Mouse (Mus musculus): ENCODE measurements around the gene Lrrc10.
A peak's percentile ranks its signal among the peaks of the same experiment; 100 is the strongest.
"Not testable (repeated sequence)": the region's sequence is repeated elsewhere in the genome, so short reads cannot be mapped to it uniquely, and the experiment has no call there.

The Lrrc10 gene

DNA sequence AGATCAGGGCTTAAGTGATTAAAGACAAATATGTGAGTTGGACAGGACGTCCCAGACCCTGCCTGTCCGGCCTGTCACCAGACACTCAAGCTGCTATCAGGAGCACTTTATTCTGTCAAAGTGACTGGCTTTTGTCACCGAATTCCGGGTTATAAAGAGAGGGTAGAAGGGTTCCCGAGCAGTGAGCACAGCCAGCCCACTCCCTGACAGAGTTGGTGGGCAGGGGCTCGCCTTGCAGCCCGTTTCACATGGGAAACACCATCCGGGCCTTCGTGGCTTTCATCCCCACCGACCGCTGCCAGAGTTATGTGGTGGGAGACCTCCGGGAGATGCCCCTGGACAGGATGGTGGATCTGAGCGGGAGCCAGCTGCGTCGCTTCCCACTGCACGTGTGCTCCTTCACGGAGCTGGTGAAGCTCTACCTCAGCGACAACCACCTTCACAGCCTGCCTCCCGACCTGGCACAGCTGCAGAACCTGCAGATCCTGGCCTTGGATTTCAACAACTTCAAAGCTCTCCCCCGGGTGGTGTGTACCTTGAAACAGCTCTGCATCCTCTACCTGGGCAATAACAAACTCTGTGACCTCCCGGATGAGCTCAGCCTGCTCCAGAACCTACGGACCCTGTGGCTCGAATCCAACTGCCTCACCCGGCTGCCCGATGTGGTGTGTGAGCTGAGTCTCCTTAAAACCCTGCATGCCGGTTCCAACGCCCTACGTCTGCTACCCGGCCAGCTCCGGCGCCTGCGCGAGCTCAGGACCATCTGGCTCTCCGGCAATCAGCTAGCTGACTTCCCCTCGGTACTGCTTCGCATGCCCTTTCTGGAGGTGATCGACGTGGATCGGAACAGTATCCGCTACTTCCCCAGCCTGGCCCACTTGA, at the start of gene Lrrc10:
Gene Lrrc10 (plus strand): TSS at position 167 of the 882 bp plus-strand sequence.
- no peak for DNase-seq (ENCODE audit: low spot score in 2 of 2)

DNA sequence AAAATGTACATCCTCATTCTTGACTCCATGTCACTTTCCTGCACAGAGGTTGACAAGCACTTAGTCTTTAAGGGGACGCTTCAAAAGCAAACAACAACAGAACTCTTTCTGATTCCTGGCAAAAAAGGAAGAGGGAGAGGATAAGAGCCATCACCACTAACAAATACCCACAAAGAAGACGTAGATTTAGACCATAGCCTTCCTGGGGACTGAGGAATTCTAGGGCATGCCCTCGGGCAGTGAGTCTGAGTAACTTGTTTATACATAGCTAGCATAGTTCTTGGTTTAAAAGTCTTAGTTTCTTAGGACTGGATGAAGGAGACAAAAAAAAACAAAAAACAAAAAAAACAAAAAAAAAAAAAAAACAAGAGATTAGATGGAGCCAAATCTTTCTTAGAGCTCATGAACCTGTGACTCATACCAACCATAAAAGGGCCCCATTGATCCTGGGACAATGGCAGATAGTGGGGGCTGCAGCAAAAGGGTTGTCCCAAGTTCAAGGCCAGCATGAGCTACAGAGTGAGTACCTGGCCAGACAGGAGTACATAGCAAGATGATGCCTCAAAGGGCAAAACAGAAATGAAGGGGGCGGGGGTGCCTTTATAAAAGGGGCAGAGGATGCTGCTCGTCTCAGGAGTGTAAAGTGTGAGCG, 49.4 kb upstream of the Lrrc10 start:
- DNase-seq (ENCODE audit: low spot score in 2 of 2): no peak

DNA sequence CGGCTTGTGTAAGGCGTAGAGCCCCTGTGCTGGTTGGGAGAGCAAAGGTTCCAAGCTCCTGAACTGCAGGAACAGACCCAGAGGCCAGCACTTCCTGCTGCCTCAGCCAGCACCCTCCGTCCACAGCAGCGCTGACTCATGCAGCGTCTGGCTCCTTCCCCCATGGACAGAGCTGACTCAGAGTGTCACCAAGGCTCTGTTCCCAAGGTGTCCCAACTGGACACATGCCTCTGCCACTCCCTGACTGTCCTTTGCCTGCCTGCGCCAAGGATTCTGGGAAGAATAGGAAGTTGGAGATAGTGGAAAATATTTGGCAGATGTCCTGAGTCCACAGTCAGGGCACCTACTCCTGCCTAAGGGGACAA, 48.9 kb upstream of the Lrrc10 start:
- DNase-seq (ENCODE audit: low spot score in 2 of 2): peak; percentile 47 to 72

DNA sequence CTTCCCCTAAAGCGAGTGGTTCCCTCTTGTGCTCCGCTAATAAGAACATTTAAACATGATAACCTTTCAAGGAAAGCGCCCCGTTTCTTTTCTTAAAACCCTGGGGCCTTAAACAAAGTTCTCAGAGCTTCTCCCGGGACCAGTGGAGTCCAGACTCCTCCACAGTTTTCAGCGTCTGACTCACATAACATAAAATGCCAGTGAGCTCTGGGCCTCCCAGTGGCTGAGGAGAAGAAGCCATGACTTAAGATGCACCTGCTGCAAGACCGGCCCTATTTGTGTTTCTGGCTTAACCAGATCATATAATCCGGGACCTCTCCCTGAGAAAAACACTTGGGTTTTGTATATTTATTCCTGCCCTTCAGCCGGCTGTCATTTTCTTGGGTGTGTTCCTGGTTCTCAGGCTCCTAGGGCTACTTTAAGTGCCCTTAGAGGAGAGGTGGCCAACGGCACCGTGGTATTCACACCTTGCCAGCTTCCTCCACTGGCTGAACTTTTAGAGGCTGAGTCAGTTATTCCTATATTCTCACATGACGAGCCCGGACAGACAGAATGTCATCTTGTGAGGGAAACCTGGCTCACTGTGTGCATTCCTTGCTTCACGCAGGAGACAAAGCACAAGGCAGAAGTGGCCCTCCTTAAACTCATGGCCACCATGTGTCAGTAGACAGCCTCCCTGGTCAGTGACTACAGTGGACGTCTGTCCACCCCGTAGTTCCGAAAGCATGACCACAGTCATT, 46.3 kb upstream of the Lrrc10 start:
- DNase-seq (ENCODE audit: low spot score in 2 of 2): no peak

DNA sequence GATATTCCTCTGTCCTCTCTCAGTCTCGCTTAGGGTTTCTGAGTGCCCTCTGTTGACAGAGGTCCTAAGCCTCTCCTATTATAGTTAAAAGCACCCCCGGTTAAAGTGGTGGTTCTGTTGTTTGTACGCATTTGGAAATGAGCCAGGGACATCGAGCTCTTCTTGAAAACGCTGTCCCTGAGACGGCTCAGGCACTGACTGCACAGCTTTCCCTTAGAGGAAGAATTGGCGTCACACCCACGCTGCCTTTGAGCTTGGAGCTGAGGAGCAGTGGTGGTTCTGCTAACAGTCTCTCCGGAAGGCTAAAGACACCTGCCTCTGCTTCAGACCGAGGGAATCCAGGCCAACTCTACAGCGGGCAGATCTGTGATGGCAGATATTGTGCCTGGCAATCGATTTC, 44.2 kb upstream of the Lrrc10 start:
- no peak for DNase-seq (ENCODE audit: low spot score in 2 of 2)

DNA sequence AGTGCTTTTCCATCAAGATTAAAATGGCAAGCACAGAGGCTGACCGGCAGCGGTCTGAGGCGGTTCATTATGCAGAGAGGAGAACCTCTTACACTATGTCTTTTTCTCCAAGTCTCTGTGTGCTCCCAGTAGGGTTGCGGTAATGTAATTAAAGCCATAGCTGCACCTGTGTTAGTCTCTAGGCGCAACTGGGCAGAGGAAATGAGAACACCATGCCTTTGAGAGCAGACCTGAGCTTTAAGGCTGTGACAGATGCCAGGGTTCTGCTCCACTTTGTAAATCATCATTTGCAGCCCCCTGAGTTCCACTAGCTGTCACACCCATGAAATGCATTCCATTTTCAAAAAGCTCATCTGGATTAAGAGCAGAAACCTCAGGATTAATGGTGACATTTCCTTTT, 40.4 kb upstream of the Lrrc10 start:
- no peak for DNase-seq (ENCODE audit: low spot score in 2 of 2)

DNA sequence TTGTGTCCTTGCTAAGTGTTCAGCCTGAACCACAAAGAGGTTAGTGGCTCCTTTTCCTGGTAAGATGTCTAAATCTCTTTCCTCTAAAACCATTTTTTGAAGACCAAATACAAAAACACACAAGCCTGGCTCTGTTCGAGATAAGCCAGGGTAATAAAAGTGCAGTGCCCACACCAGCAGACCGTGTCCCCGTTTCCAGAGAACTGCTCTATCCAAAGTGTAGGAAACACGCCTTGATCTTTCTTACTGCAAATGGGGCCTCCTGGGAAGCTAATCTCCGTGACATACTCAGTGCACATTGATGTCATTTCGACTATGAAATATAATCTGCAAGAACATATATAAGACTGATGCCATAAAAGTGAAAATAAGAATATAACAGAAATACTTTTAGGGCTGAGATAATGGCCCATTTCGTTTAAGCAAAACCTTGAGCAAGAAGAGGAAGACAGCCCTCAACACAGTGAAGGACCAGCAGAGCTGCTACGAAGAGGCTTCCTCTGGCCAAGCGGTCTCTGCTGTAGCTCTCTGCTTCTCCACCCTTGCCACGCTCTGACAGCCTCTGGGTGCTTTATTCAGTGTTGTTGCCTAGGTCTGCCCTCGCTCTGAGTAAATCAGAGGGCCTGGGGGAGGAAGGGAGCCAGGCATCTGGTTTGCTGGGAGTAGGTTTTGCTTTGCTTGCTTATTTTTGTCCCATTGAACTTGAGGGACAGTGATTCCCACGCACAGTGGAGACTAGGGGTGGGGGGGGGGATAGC, 39.3 kb upstream of the Lrrc10 start:
- DNase-seq (ENCODE audit: low spot score in 2 of 2): no peak

DNA sequence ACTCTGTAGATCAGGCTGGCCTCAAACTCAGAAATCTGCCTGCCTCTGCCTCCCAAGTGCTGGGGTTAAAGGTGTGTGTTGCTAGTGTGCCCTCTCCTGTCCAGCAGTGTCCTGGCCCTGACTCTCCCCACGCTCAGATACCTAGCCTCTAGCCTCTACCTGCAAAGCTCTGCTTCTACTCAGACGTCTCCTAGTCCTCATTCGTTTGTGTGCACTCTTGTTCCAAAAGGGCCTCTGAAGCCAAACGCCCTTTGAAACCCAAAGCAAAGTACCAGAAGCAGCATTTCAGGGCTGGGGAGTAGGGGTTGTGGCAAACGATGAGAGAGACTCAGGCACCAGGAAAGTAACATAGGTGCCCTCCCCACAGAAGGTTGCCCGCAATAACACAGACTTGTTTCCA, 35.5 kb upstream of the Lrrc10 start:
- DNase-seq (ENCODE audit: low spot score in 2 of 2): no peak

DNA sequence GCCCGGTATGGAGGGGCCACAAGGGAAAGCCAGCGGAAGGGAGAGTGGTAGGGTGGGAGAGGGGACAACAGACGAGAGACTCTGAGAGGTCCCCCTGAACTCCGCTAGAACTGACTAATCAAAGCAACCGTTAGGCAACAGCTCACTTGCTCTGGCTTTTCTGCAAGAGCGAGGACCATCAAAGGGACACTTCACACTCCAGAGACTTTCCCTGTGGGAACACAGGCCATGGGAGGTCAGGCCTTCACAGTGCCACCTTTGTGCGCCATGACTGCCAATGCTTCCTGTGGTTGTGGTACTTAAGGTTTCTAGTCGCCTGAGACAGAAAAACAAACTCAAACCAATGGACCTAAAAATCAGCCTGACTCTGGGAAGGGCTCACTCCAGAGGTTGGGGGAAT, 34.1 kb upstream of the Lrrc10 start:
- DNase-seq (ENCODE audit: low spot score in 2 of 2): no peak

DNA sequence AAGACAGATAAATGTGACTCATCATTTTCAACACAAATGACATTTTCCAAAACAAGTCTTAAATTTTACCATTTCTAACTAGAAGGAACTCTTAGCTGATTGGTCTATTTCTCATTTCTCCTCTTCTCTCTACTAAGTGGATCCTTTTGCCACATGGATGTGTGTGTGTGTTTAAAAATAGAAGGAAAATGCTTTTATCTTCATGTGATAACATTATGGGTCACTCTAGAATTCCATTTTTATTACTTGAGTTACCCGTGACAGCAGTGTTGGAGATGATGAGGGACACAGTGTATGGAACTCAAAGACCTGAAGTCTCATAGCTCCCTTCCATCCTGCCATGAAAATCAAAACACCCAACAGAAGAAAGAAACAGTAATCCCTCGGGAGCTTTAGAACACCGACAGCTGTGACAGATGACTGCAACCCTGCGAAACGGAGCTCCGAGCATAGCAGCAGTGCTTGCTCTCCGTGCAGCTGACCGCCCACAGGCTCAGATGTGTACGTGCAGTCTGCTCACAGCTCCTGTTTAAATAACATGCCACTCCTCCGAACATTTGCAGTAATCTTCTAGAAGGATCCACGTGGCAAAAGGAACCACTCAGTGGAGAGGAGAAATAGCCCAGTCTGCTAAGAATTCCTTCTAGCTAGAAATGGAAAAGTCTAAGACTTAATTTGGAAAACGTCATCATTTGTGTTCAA, 31.3 kb upstream of the Lrrc10 start:
- no peak for DNase-seq (ENCODE audit: low spot score in 2 of 2)

DNA sequence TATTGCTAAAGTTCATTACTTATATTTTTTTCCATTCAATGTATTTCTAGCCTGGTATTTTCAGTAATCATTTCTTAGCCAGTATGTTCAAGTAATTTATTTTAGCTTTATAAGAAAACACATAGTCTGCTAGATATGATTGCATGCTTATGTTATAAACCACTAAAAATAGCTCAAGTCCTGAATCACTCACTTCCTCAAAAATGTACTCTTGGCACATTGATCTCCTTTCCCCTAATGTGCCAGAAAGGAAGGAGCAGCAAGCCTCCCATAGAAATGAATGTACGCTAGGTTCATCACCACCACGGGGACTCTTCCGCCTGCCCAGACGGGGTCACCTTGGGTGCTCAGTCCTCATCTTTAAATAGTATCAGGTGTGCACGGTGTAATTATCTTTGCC, 30.6 kb upstream of the Lrrc10 start:
- DNase-seq (ENCODE audit: low spot score in 2 of 2): no peak

DNA sequence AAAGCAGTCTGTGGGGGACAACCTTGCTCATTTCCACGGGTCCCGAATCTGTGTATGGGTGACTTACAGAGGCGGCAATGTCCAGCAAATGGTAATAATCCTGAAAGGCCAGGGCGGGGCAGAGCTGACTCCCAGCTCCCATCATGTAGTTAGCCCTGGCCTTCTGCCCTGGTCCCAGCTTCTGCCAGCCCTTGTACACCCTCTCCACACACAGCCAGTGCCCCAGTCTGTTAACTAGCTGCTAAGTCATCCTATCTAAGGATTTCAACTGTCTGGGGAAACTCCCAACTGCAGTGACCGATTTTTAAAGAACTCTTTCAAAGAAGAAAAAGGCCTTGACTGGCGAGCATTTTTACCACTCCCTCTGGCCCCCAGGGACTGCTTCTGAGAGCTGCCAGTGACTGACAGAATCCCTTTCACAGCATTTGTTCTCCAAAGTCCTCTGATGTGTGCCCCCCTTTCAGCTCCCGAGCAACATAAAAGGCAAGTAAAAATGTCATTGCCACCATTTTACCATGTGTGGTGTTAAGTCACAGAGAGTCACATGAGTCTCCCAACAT, 26.8 kb upstream of the Lrrc10 start:
- DNase-seq (ENCODE audit: low spot score in 2 of 2): no peak

DNA sequence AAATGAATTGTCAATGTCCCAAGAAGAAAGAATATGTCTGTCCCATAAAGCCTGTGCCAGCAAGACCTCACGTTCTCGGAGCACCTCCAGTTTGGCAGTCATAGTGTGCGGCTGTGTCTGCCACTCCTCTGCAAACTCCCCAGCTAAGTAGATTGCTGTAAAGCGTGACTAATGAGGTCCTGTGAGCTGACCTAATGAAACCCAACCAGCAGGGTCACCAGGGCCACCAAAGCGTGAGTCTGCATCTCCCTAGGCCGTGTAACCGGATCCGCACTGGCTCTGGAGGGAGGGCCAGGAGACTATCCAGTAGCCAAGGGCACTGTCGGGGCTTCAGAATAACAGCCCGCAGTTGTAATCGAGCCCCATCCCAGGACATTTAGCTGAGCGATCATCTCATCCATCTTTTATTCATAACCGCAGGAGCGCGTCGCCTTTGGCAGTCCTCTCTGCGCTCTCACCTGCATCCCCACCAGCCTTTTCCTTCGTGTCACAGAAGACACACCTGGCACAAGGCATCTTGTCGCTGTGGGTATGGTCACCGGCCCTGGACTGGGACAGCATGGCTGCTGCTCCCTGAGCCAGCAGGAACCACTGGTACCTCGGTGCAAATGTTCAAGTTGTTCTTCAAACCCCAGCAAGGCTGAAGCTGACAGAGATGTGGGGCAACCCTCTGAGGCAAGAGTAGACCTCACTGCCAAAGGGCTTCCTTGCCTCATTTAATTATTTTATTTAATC, 24.0 kb upstream of the Lrrc10 start:
- DNase-seq (ENCODE audit: low spot score in 2 of 2): peak; percentile 8 to 33

DNA sequence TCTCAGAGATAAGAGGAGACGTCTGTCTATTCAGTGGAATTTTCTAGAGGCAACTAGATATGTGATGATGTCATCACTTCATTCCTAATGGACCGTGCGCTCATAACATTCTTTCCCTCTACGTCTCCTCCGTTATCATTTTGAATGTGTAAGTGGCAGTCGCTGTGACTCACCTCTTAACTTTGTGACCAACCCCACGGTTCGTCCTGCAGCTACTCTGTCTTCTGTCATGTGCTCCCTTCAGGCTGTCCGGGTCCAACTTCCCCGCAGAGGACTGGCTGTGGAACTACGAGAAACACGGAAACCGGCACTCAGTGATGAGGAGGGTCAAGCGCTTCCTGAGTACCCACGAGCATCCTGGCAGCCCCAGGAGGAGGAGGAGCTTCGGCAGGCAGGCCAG, 21.4 kb upstream of the Lrrc10 start:
- no peak for DNase-seq (ENCODE audit: low spot score in 2 of 2)

DNA sequence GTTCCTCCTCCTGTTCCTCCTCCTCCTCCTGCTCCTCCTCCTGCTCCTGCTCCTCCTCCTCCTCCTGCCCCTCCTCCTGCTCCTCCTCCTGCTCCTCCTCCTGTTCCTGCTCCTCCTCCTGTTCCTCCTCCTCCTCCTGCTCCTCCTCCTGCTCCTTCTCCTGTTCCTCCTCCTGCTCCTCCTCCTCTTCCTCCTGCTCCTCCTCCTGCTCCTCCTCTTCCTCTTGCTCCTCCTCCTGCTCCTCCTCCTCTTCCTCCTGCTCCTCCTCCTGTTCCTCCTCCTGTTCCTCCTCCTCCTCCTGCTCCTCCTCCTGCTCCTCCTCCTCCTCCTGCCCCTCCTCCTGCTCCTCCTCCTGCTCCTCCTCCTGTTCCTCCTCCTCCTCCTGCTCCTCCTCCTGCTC, 19.4 kb upstream of the Lrrc10 start:
- not testable (repeated sequence) for DNase-seq (ENCODE audit: low spot score in 2 of 2)

DNA sequence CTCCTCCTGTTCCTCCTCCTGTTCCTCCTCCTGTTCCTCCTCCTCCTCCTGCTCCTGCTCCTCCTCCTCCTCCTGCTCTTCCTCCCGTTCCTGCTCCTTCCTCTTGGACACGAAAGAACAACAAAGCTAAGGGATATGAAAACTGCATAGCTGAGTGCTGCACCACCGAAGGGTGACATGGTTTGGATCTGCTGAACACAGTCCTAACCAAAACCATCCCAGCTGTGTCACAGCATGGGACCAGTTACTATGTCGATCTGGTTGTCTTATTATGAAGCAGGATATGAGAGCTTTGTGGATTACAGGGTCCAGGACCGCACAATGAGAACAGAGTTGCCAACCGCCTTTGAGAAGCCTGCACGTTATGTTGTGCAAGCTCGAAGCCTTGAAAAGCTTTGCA, 19.0 kb upstream of the Lrrc10 start:
- no peak for DNase-seq (ENCODE audit: low spot score in 2 of 2)

DNA sequence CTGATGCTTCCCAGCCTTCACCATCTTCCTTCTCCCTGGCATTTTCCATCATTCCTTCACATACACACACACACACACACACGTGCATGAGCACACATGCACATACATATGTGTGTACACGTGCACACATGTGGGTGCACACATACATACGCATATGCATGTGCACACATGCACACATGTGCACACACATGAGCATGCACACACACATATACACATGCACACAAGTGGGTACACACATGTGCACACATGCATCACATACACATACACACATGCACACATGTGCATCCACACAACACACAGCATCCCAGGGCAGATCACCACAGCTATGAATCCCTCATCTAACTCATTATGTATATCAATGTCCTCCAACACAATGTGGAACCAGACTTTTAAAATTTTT, 14.0 kb upstream of the Lrrc10 start:
- no peak for DNase-seq (ENCODE audit: low spot score in 2 of 2)

DNA sequence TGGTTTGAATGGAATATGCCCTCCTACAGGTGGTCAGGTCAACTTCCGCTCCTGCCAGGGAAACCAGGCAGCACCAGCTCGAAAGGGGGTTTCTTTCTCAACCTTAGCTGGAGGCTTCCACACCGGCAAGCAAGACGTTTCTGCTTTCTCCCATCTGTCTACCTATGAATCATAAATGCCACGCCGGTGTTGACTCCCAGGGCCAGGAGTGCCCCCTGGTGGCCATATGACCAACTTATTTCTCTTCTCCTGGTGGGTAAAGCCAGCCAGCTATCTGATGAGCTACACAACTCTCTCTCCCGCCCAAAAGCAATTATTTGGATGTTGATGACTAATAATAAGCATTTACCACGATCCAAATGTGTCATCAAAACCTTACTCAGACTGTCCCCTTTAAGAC, 11.4 kb upstream of the Lrrc10 start:
- DNase-seq (ENCODE audit: low spot score in 2 of 2): peak; percentile 59 to 71

DNA sequence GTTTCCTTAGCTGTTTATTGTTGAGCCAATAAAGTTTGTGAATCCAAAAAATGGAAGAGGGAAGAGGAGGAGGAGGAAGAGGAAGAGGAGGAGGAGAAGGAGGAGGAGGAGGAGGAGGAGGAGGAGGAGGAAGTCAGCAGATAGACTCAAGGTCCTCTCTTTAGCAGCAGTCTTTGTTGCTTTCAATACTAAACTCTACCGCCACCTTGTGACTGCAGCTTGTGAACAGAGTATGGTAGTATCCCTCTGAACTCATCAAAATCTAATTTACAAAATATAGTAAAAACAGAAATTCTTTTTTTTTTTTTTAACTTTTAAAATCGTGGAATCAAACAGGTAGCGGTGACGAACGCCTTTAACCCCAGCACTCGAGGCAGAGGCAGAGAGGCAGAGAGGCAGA, 4.8 kb upstream of the Lrrc10 start:
- DNase-seq (ENCODE audit: low spot score in 2 of 2): no peak

DNA sequence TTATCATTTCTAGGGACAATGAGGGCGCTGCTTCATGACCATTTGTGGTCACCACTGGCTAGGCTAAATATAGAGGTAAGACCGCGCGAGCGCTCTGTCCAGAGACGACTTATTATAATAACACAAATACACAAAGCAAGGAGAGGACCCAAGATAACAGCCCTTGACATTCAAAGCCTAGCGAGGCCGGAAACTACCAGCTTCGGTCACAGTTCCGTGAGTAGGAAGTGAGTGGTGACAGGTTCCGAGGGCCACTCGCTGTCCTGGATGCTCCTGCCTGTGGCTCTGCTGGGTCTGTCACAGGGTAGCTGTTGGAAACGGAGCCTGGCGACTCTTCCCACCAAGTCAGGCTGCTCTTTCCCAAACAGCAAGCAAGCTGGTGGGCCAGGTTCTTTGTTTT, 2.8 kb upstream of the Lrrc10 start:
- no peak for DNase-seq (ENCODE audit: low spot score in 2 of 2)
